Mouse (Mus musculus) stomach, adult 2 months (tissue): ENCODE results near the gene Galr2. TPM values are rescaled to one million over a fixed set of nuclear protein-coding genes. Genes with fewer than 3 reads are reported as not detected.

Experiments used
- polyA plus RNA-seq: library from polyadenylated mRNA; depleted of rRNA; stranded (reverse); fragments of >200 nt; gene quantifications from 2 replicates; pipeline ENCODE4 v1.2.3, GENCODE M21; 2012; rRNA removed

Galr2 gene
- polyA plus RNA-seq: 3.1 and 5.7 TPM in 2 replicates

DNA sequence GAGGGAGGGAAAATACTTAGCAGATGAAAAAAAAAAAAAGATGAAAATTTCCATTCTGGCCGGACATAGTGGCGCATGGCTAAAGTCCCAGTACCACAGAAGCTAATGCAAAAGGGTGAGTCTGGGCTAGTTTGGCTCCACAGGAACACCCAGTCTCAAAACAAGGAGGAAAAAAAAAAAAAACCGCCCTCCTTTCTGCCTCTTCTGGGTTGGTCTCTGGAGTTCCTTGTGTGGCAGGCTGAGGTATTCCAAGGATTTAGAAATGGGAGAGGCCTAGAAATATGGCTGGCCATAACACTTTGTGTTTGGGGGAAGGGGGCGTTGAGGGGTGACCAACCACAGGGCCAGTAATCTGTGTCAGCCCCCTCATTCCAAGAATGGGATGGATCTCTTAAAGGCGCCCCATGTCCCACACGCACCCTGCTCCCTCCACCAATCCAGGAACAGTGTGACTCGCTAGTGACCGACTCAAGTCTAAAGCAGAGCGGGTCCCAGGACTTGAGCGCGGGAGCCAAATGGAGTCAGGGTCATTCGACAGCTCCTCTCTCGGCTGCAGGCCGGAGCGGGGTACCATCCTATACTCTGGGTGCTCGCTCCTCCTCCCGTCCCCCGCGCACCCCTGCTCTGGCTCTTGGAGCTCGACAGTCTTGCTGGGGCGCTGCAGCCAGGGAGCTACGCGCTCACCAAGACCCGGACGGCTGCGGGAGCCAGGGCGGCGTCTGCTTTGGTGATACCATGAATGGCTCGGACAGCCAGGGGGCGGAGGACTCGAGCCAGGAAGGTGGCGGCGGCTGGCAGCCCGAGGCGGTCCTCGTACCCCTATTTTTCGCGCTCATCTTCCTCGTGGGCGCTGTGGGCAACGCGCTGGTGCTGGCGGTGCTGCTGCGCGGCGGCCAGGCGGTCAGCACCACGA is at the start of gene Galr2:
TSS of gene Galr2 (plus strand) at position 189 of the 913 bp plus-strand sequence.

DNA sequence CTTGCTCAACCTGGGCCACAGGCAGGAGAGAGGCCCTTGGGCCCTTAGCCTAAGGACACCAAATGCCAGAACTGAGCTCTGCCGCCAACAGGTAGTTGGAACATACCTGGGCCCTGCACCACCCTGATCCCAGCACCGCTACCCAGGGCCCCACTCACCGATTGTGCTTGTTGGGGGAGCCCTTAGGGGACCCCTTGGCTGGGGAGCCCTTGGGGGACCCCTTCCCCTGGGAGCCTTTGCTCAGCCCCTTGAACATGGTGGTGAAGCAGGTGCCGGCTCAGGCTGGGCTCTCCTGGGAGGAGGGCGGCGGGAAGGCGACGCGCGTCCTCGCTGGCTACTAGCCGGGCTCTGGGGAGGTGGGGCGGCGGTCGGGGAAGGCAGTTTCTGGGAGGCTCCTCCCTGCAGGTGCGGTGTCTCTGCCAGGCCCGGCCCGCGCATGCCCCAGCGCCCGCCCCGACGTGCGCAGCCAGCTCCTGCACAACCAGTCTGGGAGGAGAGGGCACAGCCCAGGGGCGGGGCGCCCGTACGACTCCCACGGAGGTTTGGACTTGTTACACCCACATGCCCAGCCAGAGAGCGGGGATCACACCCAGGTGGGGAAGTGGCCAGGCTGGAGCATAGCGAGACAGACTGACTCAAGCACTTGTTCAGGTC is 42.9 kb upstream of the Galr2 start, which contains the start of gene Evpl:
TSS of gene Evpl (minus strand) at position 336 of the 654 bp plus-strand sequence.

DNA sequence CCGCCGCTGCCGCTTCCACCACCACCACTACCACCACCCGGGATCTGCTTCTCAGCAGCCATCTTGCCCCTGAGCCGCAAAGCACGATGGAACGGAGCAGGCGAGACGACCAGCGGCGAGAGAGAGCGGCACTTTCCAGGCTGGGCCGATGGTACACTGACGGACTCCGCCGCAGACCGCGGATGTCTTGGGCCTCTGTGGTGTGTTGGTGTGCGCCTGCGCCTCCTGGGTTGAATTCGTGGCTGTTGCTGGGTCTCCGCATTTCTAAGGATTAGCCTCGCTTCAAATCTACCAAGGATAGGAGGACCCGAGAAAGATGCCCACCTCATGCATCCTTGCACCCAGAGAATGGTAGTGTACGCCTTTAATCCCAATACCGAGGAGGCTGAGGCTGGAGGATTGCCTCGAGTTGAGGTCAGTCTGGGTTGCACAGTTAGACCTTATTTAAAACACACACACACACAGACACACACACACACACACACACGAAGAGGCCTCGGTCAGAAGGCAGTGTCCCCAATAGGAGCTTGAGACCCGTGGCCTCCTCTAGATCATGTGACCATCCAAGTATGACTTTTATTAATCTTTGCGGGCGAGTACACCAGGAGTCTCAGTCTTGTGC is 6.6 kb upstream of the Galr2 start, which contains the start of gene Srp68:
TSS of gene Srp68 (minus strand) at position 173 of the 622 bp plus-strand sequence.

DNA sequence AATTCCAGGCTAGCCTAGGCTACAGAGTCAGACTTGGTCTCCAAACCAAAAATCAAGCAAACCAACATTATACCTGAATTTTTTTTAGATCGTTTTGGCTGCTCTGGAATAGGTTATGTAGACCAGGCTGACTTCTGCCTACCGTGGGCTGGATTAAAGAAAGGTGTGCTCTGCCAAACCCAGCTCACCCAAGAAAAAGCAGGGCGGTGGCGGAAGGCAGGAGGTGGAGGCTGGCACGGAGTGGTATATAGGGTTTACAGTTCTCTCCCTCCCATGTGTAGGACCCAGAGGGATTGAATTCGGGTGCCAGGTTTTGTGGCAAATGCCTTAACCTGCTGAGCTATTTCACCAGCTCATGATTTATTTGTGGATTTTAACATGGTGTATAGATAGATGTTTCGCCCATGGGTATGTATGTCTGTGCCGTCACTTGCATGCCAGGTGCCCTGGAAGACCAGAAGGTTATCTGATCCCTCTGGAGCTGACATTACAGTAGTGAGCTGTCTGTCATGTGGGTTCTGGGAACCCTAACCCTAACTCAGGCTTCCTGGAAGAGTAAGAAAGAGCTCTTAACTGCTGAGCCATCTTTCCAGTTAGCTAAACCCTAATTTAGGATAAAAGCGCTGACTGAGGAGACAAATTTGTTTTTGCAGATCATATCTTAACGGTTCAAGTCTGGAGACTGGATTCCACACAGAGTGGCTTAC is 26.4 kb downstream of the Galr2 start, which contains the start of gene Exoc7:
TSS of gene Exoc7 (minus strand) at position 215 of the 707 bp plus-strand sequence.

Other genes starting within 250 kb of the Galr2 start
- gene Unc13d, start 203.0 kb upstream of the Galr2 start, polyA plus RNA-seq: 8.1 and 8.3 TPM in 2 replicates
- 168 and 184 TPM in 2 replicates for gene Wbp2, start 193.9 kb upstream of the Galr2 start, polyA plus RNA-seq
- 47.2 and 62.0 TPM in 2 replicates for gene Trim47, start 153.7 kb upstream of the Galr2 start, polyA plus RNA-seq
- 6.7 and 7.1 TPM in 2 replicates for gene Trim65, start 149.8 kb upstream of the Galr2 start, polyA plus RNA-seq
- gene Mrpl38, start 142.1 kb upstream of the Galr2 start, polyA plus RNA-seq: 49.6 and 56.5 TPM in 2 replicates
- gene Fbf1, start 112.8 kb upstream of the Galr2 start, polyA plus RNA-seq: 7.2 and 9.5 TPM in 2 replicates
- gene Ten1, start 82.1 kb upstream of the Galr2 start, polyA plus RNA-seq: 10.8 and 11.8 TPM in 2 replicates
- 42.7 and 56.9 TPM in 2 replicates for gene Acox1, start 81.9 kb upstream of the Galr2 start, polyA plus RNA-seq
- gene Evpl, start 42.9 kb upstream of the Galr2 start, polyA plus RNA-seq: 18.9 and 19.2 TPM in 2 replicates
- gene Srp68, start 6.7 kb upstream of the Galr2 start, polyA plus RNA-seq: 18.6 and 18.9 TPM in 2 replicates
- gene Exoc7, start 26.3 kb downstream of the Galr2 start, polyA plus RNA-seq: 12.6 and 12.9 TPM in 2 replicates
- gene Foxj1, start 54.5 kb downstream of the Galr2 start, polyA plus RNA-seq: 0.15 and 0.68 TPM in 2 replicates
- gene Rnf157, start 132.1 kb downstream of the Galr2 start, polyA plus RNA-seq: 0.94 and 1.5 TPM in 2 replicates
- gene Ubald2, start 153.2 kb downstream of the Galr2 start, polyA plus RNA-seq: 179 and 252 TPM in 2 replicates
- 0.15 and 0.16 TPM in 2 replicates for gene Qrich2, start 185.3 kb downstream of the Galr2 start, polyA plus RNA-seq
- 66.8 and 174 TPM in 2 replicates for gene Prpsap1, start 213.3 kb downstream of the Galr2 start, polyA plus RNA-seq
- gene Sphk1, start 250.0 kb downstream of the Galr2 start, polyA plus RNA-seq: 5.5 and 6.2 TPM in 2 replicates